In the genomic region with DNA sequence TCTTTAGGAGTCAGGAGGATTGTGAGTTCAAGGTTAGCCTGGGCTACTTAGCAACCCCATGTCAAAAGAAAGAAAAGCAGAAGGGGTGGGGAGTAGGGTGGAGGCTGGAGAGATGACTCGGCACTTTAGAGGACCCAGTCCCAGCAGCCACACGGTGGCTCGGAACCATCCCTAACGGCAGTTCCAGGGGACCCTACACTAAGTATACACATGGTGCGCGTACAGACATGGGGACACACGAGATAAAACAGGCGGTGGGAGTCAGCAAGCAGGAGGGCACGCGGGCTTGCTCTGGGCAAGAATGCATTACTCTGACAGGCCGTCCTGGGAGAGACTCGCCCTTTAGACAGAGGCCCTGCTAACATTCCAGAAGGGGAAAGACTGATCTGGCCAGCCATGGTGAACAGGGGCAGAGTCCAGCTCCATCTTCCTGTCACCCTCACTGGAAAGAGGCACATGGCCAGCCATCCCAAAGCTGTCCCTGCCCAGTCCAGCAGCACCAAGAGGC, we compare ENCODE assay signal across 8 mouse cellular contexts. TPM values are rescaled to one million over a fixed set of nuclear protein-coding genes. Genes with fewer than 3 reads are reported as not detected.
DNase-seq lines count a peak whose midpoint lies in the region; ATAC-seq and TF ChIP-seq lines count a peak whose summit lies in the region.

No protein-coding gene starts in this region.

- peak overlapping the region; percentile 68 for H3K9ac ChIP-seq in heart, embryonic 13.5 days
- H3K9ac ChIP-seq in limb, embryonic 12.5 days (replicated peaks): no peak overlapping the region
- H3K9ac ChIP-seq in stomach, embryonic 16.5 days (ENCODE audit: low read length): peak overlapping the region; percentile 49

- peaks cover 7% of the 10 kb centered on the region; the same call in 1 of the 2 replicates for H3K4me1 ChIP-seq in spleen, adult 2 months (ENCODE audit: control insufficient read depth, insufficient read depth, insufficient read length)
- H3K4me1 ChIP-seq in heart, embryonic 13.5 days: peaks cover 63% of the 10 kb centered on the region
- peaks cover 49% of the 10 kb centered on the region for H3K4me1 ChIP-seq in limb, embryonic 12.5 days (replicated peaks)
- H3K4me1 ChIP-seq in stomach, embryonic 16.5 days (ENCODE audit: control insufficient read depth, insufficient read depth, low read length): peaks cover 51% of the 10 kb centered on the region

- no peak for TF ChIP-seq CTCF in spleen, adult 2 months (IDR thresholded peaks at IDR 0.05; ENCODE audit: extremely low read depth, insufficient read depth, insufficient read length, insufficient replicate concordance)

- peak overlapping the region; percentile 29 for H3K4me2 ChIP-seq in heart, embryonic 13.5 days
- no peak overlapping the region for H3K4me2 ChIP-seq in limb, embryonic 12.5 days
- peak overlapping the region; percentile 32; the same call in 1 of the 2 replicates for H3K4me2 ChIP-seq in stomach, embryonic 16.5 days (ENCODE audit: low read depth, low read length)

- 62% methylated on average over 12 of the region's 12 CpGs for WGBS in spleen, adult 2 months
- 30% methylated on average over 12 of the region's 12 CpGs for WGBS in heart, embryonic 13.5 days
- WGBS in limb, embryonic 12.5 days: 75% methylated on average over 12 of the region's 12 CpGs
- 46% methylated on average over 12 of the region's 12 CpGs for WGBS in stomach, embryonic 16.5 days

- H3K36me3 ChIP-seq in spleen, adult 2 months (ENCODE audit: control insufficient read depth, insufficient read depth, low read length): no peaks in the 10 kb centered on the region
- peaks cover 8% of the 10 kb centered on the region; the same call in 1 of the 2 replicates for H3K36me3 ChIP-seq in heart, embryonic 13.5 days
- no peaks in the 10 kb centered on the region for H3K36me3 ChIP-seq in limb, embryonic 12.5 days
- H3K36me3 ChIP-seq in stomach, embryonic 16.5 days (ENCODE audit: control insufficient read depth, insufficient read depth, low read length): no peaks in the 10 kb centered on the region

- H3K9me3 ChIP-seq in heart, embryonic 13.5 days: 0 out of 2 replicates have a peak, but pooled peaks cover 2% of the 10 kb centered on the region
- H3K9me3 ChIP-seq in limb, embryonic 12.5 days: no peaks in the 10 kb centered on the region
- H3K9me3 ChIP-seq in stomach, embryonic 16.5 days (replicated peaks; ENCODE audit: control insufficient read depth, low read length): no peaks in the 10 kb centered on the region

- no peak for ATAC-seq in heart, embryonic 13.5 days (ENCODE audit: extremely low read depth, insufficient number of reproducible peaks, low FRiP score, low TSS enrichment)
- ATAC-seq in limb, embryonic 12.5 days (ENCODE audit: insufficient number of reproducible peaks, insufficient read depth, low FRiP score, low TSS enrichment, low read depth): no peak
- ATAC-seq in stomach, embryonic 16.5 days (ENCODE audit: insufficient read depth, low FRiP score): no peak
- ATAC-seq in CD4-positive, CD25-positive, alpha-beta regulatory T cell, adult 4 months: no peak

- peak overlapping the region; percentile 6; the same call in 1 of the 2 replicates for H3K27ac ChIP-seq in spleen, adult 2 months (ENCODE audit: insufficient read depth, low read length)
- H3K27ac ChIP-seq in heart, embryonic 13.5 days (replicated peaks): peak overlapping the region; percentile 61
- 0 out of 2 replicates have a peak overlapping the region, but pooled peaks have one; percentile 3 for H3K27ac ChIP-seq in limb, embryonic 12.5 days
- peak overlapping the region; percentile 74 for H3K27ac ChIP-seq in stomach, embryonic 16.5 days (ENCODE audit: low read length)

- DNase-seq in spleen, adult 2 months (ENCODE audit: low read depth in 1 of 2, low spot score in 2 of 2): no peak
- DNase-seq in spleen, adult 12 weeks (ENCODE audit: low spot score): no peak
- no peak for DNase-seq in right cerebral cortex, postnatal 36 days (ENCODE audit: low spot score in 2 of 2)
- no peak for DNase-seq in layer of hippocampus, adult 9-10 months (ENCODE audit: low spot score)

- TF ChIP-seq POLR2A in spleen, adult 2 months (IDR thresholded peaks at IDR 0.05; ENCODE audit: low read depth, low read length): no peak

- H3K27me3 ChIP-seq in spleen, adult 2 months (ENCODE audit: control insufficient read depth, insufficient read depth, low read length): no peaks in the 10 kb centered on the region
- H3K27me3 ChIP-seq in heart, embryonic 13.5 days (replicated peaks): no peaks in the 10 kb centered on the region
- no peaks in the 10 kb centered on the region for H3K27me3 ChIP-seq in limb, embryonic 12.5 days
- no peaks in the 10 kb centered on the region for H3K27me3 ChIP-seq in stomach, embryonic 16.5 days (ENCODE audit: control insufficient read depth, insufficient read depth, low read length)

- H3K4me3 ChIP-seq in spleen, adult 2 months (ENCODE audit: extremely low read depth, insufficient read depth, insufficient read length): peak overlapping the region; percentile 12; the same call in 1 of the 2 replicates
- H3K4me3 ChIP-seq in heart, embryonic 13.5 days: no peak overlapping the region
- no peak overlapping the region for H3K4me3 ChIP-seq in limb, embryonic 12.5 days (replicated peaks)
- 0 out of 2 replicates have a peak overlapping the region, but pooled peaks have one; percentile 7 for H3K4me3 ChIP-seq in stomach, embryonic 16.5 days (replicated peaks; ENCODE audit: low read length)

RNA-seq across cellular contexts. Expression of a gene that starts 6.7 kb away (rescaled TPM):
- polyA plus RNA-seq in spleen, adult 2 months (2012; rRNA removed): 36.1 and 45.6 TPM in 2 replicates
- polyA plus RNA-seq in heart, embryonic 13.5 days (2015; fragmentation: Nextera tagmentation; extraction: Ambion mirVana): 10.2 and 10.6 TPM in 2 replicates
- polyA plus RNA-seq in limb, embryonic 12.5 days (2016; fragmentation: Nextera tagmentation; extraction: Ambion mirVana): 7.0 and 10.0 TPM in 2 replicates
- 14.9 and 15.2 TPM in 2 replicates for polyA plus RNA-seq in stomach, embryonic 16.5 days (2015; fragmentation: Nextera tagmentation; extraction: Ambion mirVana)
- polyA plus RNA-seq in CD4-positive, CD25-positive, alpha-beta regulatory T cell, adult 4 months (2017; shearing (Covaris generic)): 1 to 10 TPM; 4.1 to 4.4 TPM

RNA-seq across cellular contexts. Expression of a gene that starts 47.2 kb away (rescaled TPM):
- polyA plus RNA-seq in spleen, adult 2 months (2012; rRNA removed): 5.9 and 8.1 TPM in 2 replicates
- 4.3 and 4.5 TPM in 2 replicates for polyA plus RNA-seq in heart, embryonic 13.5 days (2015; fragmentation: Nextera tagmentation; extraction: Ambion mirVana)
- 17.7 and 19.1 TPM in 2 replicates for polyA plus RNA-seq in limb, embryonic 12.5 days (2016; fragmentation: Nextera tagmentation; extraction: Ambion mirVana)
- 14.6 and 17.0 TPM in 2 replicates for polyA plus RNA-seq in stomach, embryonic 16.5 days (2015; fragmentation: Nextera tagmentation; extraction: Ambion mirVana)
- polyA plus RNA-seq in CD4-positive, CD25-positive, alpha-beta regulatory T cell, adult 4 months (2017; shearing (Covaris generic)): 1 to 10 TPM; 4.5 to 7.9 TPM

Comparison
In these comparisons a context has a peak if more than half of its experiments do, and no peak if none do; other contexts are left out.
1. H3K27ac ChIP-seq: peak in every context shown above with its lines; median percentile 74 in stomach, embryonic 16.5 days; 61 in heart, embryonic 13.5 days; 6 in spleen, adult 2 months; 3 in limb, embryonic 12.5 days.
2. H3K4me3 ChIP-seq: peak in spleen, adult 2 months (single experiment) and stomach, embryonic 16.5 days (single experiment); none in heart, embryonic 13.5 days (single experiment) and limb, embryonic 12.5 days (single experiment).